Mouse (Mus musculus) lung, adult 2 months (tissue): ENCODE data around the gene Olig1.

Experiments used
- CTCF ChIP-seq: fragments of 200-500 bp; IDR thresholded peaks from 2 replicates; pipeline ENCODE4 v1.5.1; 2011; ENCODE audit warnings: mild to moderate bottlenecking, low read length, control low read depth; ENCODE audit not compliant: insufficient read depth
- POLR2A ChIP-seq: fragments of 200-500 bp; IDR thresholded peaks from 2 replicates; pipeline ENCODE4 v1.6.1; 2011; ENCODE audit warnings: low read depth, mild to moderate bottlenecking, control low read depth, low read length, borderline replicate concordance; ENCODE audit errors: extremely low read depth

DNA sequence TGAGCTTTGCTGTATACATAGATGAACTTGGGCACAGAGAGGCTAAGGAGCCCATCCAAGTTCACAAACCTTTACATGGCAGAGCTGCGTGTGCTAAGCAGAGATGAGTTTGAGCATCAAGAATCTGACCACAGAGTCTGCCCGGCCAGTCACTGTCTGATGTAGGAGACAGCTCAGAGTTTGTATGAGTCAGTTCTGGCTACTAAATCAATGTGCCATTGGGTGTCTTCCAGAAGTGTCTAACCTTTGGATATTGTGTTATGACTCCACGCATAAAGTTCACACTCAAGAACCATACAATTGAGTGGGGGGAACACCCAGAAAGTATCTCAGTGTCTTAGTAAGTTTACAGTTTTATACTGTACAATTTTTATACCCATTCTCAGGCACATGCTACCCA is 8.7 kb upstream of the Olig1 start:
- no peak for TF ChIP-seq POLR2A
- TF ChIP-seq CTCF, result no peak
